Mouse (Mus musculus): ENCODE results near the gene Upk3b.

GRCm38 (mm10) chr5:136056062-136056461 is 17.8 kb downstream of the Upk3b start:
- TF ChIP-seq POLR2A (IDR thresholded peaks at IDR 0.05; ENCODE audit: insufficient read depth, low read length) (no peak), CTCF (IDR thresholded peaks at IDR 0.05; ENCODE audit: low read depth, low read length) (no peak)
